Mouse (Mus musculus): ENCODE results near the gene Tmem91.

DNA sequence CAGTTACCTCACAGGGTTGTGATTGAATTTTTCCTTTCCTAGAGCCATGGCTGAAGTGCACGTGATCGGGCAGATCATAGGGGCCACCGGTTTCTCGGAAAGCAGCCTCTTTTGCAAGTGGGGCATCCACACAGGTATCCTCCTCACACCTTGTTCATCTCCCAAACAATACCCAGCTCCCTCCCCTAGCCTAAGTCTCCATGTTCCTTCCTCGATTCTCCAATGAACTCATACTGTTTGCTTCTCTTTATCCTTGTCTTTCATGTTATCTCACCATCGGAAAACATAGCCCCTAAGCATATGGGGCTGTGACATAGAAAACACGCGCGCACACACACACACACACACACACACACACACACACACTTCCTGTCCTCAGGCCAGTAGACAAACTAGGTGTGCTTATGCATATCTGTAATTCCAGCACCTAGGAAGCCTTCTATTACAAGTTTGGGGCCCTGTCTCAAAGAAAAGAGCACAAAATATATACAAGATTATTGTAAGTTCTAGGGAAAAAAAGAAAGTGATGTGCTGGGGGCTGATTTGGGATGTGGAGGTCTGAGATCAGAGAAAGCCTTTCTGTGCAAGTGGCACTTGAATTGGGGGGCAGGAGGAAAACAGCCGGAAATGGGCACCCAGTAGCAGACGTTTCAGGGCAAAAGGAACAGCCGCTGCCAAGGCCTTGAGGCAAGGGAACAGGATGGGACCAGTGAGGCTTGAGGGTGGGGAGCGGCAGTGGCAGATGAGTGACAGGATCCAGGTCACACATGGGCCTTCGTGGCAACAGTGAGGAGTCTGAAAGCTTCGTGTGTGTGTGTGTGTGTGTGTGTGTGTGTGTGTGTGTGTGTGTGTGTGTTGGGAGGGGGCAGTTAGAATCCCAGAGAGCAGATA lies 6.6 kb upstream of the Tmem91 start:
- TF ChIP-seq CTCF (IDR thresholded peaks at IDR 0.05; ENCODE audit: extremely low read depth, insufficient read depth, insufficient read length, insufficient replicate concordance) (no peak), POLR2A (IDR thresholded peaks at IDR 0.05; ENCODE audit: low read depth, low read length) (no peak)

All from spleen, adult 2 months (tissue).